Mouse (Mus musculus): ENCODE measurements around the gene Arl10.

The Arl10 gene

GRCm38 (mm10) chr13:54574854-54575481, at the start of gene Arl10:
TSS of gene Arl10 (plus strand) at chr13:54575015.
- peak; percentile 62 for DNase-seq (ENCODE audit: low spot score)

GRCm38 (mm10) chr13:54527140-54527539, 47.7 kb upstream of the Arl10 start:
- DNase-seq (ENCODE audit: low spot score), result no peak

- DNase-seq (ENCODE audit: low spot score), result no peak
Measured at GRCm38 (mm10) chr13:54532134-54532533, 42.7 kb upstream of the Arl10 start.

GRCm38 (mm10) chr13:54548036-54548435, 26.8 kb upstream of the Arl10 start:
- DNase-seq (ENCODE audit: low spot score), result no peak

GRCm38 (mm10) chr13:54556176-54556575, 18.6 kb upstream of the Arl10 start:
- no peak for DNase-seq (ENCODE audit: low spot score)

GRCm38 (mm10) chr13:54556796-54557195, 18.0 kb upstream of the Arl10 start:
- peak; percentile 91 for DNase-seq (ENCODE audit: low spot score)

- no peak for DNase-seq (ENCODE audit: low spot score)
Measured at GRCm38 (mm10) chr13:54557652-54558051, 17.2 kb upstream of the Arl10 start.

GRCm38 (mm10) chr13:54559656-54560055, 15.2 kb upstream of the Arl10 start:
- no peak for DNase-seq (ENCODE audit: low spot score)

GRCm38 (mm10) chr13:54560608-54561007, 14.2 kb upstream of the Arl10 start:
- DNase-seq (ENCODE audit: low spot score), result no peak

GRCm38 (mm10) chr13:54562562-54562961, 12.3 kb upstream of the Arl10 start:
- DNase-seq (ENCODE audit: low spot score), result peak; percentile 28

GRCm38 (mm10) chr13:54564232-54565200, 10.3 kb upstream of the Arl10 start:
- peak; percentile 31 for DNase-seq (ENCODE audit: low spot score)

- peak; percentile 87 for DNase-seq (ENCODE audit: low spot score)
Measured at GRCm38 (mm10) chr13:54565201-54565581, 9.6 kb upstream of the Arl10 start, which contains the start of gene 4833439L19Rik. TSS of gene 4833439L19Rik (minus strand) at chr13:54565435.

GRCm38 (mm10) chr13:54565594-54566345, 9.0 kb upstream of the Arl10 start:
- peak; percentile 46 for DNase-seq (ENCODE audit: low spot score)

- no peak for DNase-seq (ENCODE audit: low spot score)
Measured at GRCm38 (mm10) chr13:54568380-54568779, 6.4 kb upstream of the Arl10 start.

- DNase-seq (ENCODE audit: low spot score), result no peak
Measured at GRCm38 (mm10) chr13:54569282-54569681, 5.5 kb upstream of the Arl10 start.

GRCm38 (mm10) chr13:54570736-54571135, 4.1 kb upstream of the Arl10 start:
- DNase-seq (ENCODE audit: low spot score), result no peak

GRCm38 (mm10) chr13:54571637-54572036, 3.2 kb upstream of the Arl10 start:
- no peak for DNase-seq (ENCODE audit: low spot score)

GRCm38 (mm10) chr13:54572621-54573020, 2.2 kb upstream of the Arl10 start:
- no peak for DNase-seq (ENCODE audit: low spot score)

- DNase-seq (ENCODE audit: low spot score), result no peak
Measured at GRCm38 (mm10) chr13:54575489-54575888, 674 bp downstream of the Arl10 start.

- no peak for DNase-seq (ENCODE audit: low spot score)
Measured at GRCm38 (mm10) chr13:54577652-54578507, 3.1 kb downstream of the Arl10 start.

- no peak for DNase-seq (ENCODE audit: low spot score)
Measured at GRCm38 (mm10) chr13:54581385-54581784, 6.6 kb downstream of the Arl10 start.

Measured in adipocyte (in vitro differentiated cells).